Mouse (Mus musculus): Measurements from ENCODE around the gene Rbl1. TPM values are rescaled to one million over a fixed set of nuclear protein-coding genes. Genes with fewer than 3 reads are reported as not detected.
A peak's percentile ranks its signal among the peaks of the same experiment; 100 is the strongest.
"Not testable (repeated sequence)": the region's sequence is repeated elsewhere in the genome, so short reads cannot be mapped to it uniquely, and the experiment has no call there.

Gene Rbl1
- polyA plus RNA-seq (2016; fragmentation: Nextera tagmentation; extraction: Ambion mirVana): 27.7 and 28.0 TPM in 2 replicates

DNA sequence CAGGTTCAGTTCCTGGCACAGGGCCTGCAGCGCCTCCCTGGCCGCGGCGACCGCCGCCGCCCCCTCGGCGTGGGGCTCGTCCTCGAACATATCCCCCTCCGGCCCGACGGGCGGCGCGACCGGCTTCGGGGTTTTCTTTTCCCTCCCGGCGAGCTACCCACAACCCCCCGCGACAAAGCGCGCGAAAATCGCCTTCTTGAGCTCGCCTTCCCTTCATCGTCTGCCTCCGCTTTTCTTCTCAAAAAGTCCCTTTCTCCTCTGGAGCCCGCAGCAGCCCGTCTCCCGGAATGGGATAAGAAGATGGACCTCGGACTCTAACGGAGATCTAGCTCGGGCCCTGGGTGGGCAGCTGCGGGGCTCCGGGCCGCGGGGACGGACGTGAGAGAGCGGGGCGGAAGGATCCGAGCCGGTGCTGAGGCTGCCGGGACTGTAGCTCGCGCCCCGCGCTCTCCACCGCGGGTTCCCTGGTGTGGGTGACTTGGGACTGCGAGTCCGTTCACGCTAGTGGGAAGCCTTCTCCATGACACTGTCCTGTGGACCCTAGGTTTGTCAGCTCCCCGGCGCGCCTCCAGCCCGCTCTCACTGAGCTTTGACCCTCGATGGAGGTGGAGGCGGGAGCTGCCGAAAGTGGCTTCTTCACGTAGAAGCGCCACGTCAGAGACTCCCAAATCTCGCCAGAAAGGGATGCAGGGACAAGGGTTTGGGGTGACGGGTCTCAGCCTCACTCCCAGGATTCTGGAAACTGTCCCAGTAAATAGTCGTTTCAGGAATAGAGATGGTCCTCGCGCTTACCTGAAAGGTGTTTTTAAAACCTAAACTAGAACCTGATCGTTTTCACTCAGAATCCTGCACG, at the start of gene Rbl1:
TSS of gene Rbl1 (minus strand) at position 169 of the 853 bp plus-strand sequence.
- 2% methylated on average over 73 of the region's 73 CpGs for WGBS
- H3K4me3 ChIP-seq (replicated peaks): peak within 1 kb of the TSS; percentile 68
- ATAC-seq (ENCODE audit: insufficient number of reproducible peaks, insufficient read depth, low FRiP score, low TSS enrichment, low read depth): peak; percentile 76
- H3K9me3 ChIP-seq: peaks cover 7% of the 10 kb centered on the region; the same call in 1 of the 2 replicates
- H3K27ac ChIP-seq: peak within 1 kb of the TSS; percentile 99
- peak within 1 kb of the TSS; percentile 92 for H3K9ac ChIP-seq (replicated peaks)
- H3K27me3 ChIP-seq: no peaks in the 10 kb centered on the region
- peaks cover 8% of the 10 kb centered on the region for H3K36me3 ChIP-seq
- H3K4me1 ChIP-seq (replicated peaks): no peaks in the 10 kb centered on the region
- peak within 1 kb of the TSS; percentile 62 for H3K4me2 ChIP-seq

DNA sequence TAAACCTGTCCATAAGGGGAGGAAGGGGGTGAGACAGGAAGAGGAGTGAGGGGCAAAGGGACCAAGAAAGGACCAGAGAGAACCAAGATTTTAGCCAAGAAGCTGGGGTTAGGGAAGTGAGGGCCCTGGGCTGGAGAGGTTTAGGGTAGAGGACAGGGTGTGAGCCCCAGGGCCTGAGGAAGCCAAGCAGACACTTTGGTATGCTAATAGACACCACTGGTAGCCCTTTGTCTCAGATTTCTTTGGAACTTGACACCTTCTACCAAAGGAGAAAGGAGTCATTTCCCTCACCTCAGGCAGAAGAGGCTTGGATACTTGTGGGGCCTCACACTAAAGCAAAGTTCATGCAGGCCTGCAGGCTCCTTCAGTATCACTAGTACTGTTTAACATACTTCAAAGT, 43.8 kb upstream of the Rbl1 start:
- Histone ChIP-seq H3K4me2 (no peak overlapping the region), H3K4me1 (replicated peaks) (0 out of 2 replicates have a peak, but pooled peaks cover 3% of the 10 kb centered on the region), H3K9me3 (no peaks in the 10 kb centered on the region), H3K9ac (replicated peaks) (no peak overlapping the region), H3K4me3 (replicated peaks) (no peak overlapping the region), H3K36me3 (no peaks in the 10 kb centered on the region), H3K27me3 (no peaks in the 10 kb centered on the region), H3K27ac (no peak overlapping the region)
- ATAC-seq (ENCODE audit: insufficient number of reproducible peaks, insufficient read depth, low FRiP score, low TSS enrichment, low read depth): no peak

GRCm38 (mm10) chr2:157245603-157246002, 41.3 kb upstream of the Rbl1 start:
- 78% methylated on average over 2 of the region's 2 CpGs for WGBS
- Histone ChIP-seq H3K4me1 (replicated peaks) (0 out of 2 replicates have a peak, but pooled peaks cover 3% of the 10 kb centered on the region), H3K9me3 (no peaks in the 10 kb centered on the region), H3K9ac (replicated peaks) (no peak overlapping the region), H3K27me3 (no peaks in the 10 kb centered on the region), H3K27ac (no peak overlapping the region), H3K4me3 (replicated peaks) (no peak overlapping the region), H3K36me3 (no peaks in the 10 kb centered on the region), H3K4me2 (no peak overlapping the region)
- no peak for ATAC-seq (ENCODE audit: insufficient number of reproducible peaks, insufficient read depth, low FRiP score, low TSS enrichment, low read depth)

DNA sequence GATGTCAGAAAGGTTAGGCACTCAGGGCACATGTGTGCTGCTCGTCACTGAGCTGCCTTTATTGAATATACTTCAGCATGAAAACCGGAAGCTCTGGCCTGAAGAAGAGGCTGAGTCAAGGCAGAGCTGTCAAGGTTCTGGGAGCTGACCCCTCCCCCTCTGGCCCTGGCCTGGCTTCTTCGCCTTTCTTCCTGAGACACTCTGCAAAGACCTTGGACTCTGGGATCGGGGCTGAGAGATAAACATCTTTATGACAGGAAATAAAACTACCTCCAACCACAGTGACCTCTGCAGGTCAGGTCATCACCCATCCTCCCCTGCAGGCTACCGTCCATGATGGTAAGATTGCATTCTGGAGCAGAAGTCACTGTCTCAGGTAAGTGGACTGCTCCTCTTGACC, 40.7 kb upstream of the Rbl1 start:
- H3K36me3 ChIP-seq: no peaks in the 10 kb centered on the region
- 0 out of 2 replicates have a peak, but pooled peaks cover 3% of the 10 kb centered on the region for H3K4me1 ChIP-seq (replicated peaks)
- no peak overlapping the region for H3K9ac ChIP-seq (replicated peaks)
- H3K9me3 ChIP-seq: no peaks in the 10 kb centered on the region
- no peak overlapping the region for H3K4me3 ChIP-seq (replicated peaks)
- no peak for ATAC-seq (ENCODE audit: insufficient number of reproducible peaks, insufficient read depth, low FRiP score, low TSS enrichment, low read depth)
- no peak overlapping the region for H3K4me2 ChIP-seq
- 26% methylated on average over 5 of the region's 5 CpGs for WGBS
- no peak overlapping the region for H3K27ac ChIP-seq
- H3K27me3 ChIP-seq: no peaks in the 10 kb centered on the region

DNA sequence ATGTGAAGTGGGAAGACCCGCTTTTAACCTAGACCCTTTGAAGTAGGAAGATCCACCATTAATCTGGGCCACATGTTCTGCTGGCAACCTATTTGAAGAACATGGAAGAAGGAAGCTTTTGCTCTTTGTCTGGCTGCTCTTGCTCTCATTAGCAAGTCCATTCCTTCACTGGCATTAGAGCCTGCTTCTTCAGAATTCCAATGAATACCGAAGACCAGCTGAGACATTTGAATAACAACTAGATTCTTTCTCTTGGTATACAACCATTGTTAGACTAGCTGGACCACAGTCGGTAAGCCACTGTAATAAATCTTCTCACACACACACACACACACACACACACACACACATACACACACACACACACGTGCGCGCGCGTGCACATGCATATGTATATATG, 31.6 kb upstream of the Rbl1 start:
- 92% methylated on average over 8 of the region's 8 CpGs for WGBS
- no peak for ATAC-seq (ENCODE audit: insufficient number of reproducible peaks, insufficient read depth, low FRiP score, low TSS enrichment, low read depth)

GRCm38 (mm10) chr2:157221916-157222315, 17.6 kb upstream of the Rbl1 start:
- not testable (repeated sequence) for H3K9ac ChIP-seq (replicated peaks); ATAC-seq (ENCODE audit: insufficient number of reproducible peaks, insufficient read depth, low FRiP score, low TSS enrichment, low read depth); H3K9me3 ChIP-seq; H3K4me2 ChIP-seq; H3K4me1 ChIP-seq (replicated peaks); H3K27me3 ChIP-seq; H3K36me3 ChIP-seq; H3K27ac ChIP-seq; H3K4me3 ChIP-seq (replicated peaks)
- 82% methylated on average over 3 of the region's 3 CpGs for WGBS

More for the DNA sequence above, 31.6 kb upstream of the Rbl1 start:
- H3K4me1 ChIP-seq (replicated peaks): no peaks in the 10 kb centered on the region
- no peaks in the 10 kb centered on the region for H3K27me3 ChIP-seq
- no peak overlapping the region for H3K4me2 ChIP-seq
- no peaks in the 10 kb centered on the region for H3K36me3 ChIP-seq
- no peak overlapping the region for H3K4me3 ChIP-seq (replicated peaks)
- no peak overlapping the region for H3K9ac ChIP-seq (replicated peaks)
- H3K27ac ChIP-seq: no peak overlapping the region
- H3K9me3 ChIP-seq: no peaks in the 10 kb centered on the region

DNA sequence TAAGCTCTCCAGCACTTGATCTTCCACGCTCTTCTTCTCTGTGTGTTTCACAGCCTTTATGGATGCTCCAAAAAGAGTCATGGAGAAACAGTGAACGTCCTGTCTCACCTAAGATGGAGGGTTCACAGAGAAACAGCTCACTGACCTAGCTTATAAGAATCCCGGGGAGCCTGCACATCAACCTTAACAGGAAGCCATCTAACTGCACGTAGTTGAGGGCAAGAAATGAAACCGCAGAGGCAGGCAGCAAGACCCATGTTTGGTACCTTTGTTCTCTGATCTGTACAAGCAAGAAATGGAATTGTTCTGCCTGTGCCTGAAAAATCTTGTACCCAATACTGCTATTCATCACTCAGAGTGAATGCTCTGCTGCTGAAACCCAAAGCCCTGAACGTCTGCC, 15.8 kb upstream of the Rbl1 start:
- H3K4me2 ChIP-seq: no peak overlapping the region
- H3K27me3 ChIP-seq: no peaks in the 10 kb centered on the region
- H3K9ac ChIP-seq (replicated peaks): no peak overlapping the region
- no peak for ATAC-seq (ENCODE audit: insufficient number of reproducible peaks, insufficient read depth, low FRiP score, low TSS enrichment, low read depth)
- no peak overlapping the region for H3K27ac ChIP-seq
- no peak overlapping the region for H3K4me3 ChIP-seq (replicated peaks)
- 82% methylated on average over 6 of the region's 6 CpGs for WGBS
- no peaks in the 10 kb centered on the region for H3K9me3 ChIP-seq
- no peaks in the 10 kb centered on the region for H3K36me3 ChIP-seq
- H3K4me1 ChIP-seq (replicated peaks): no peaks in the 10 kb centered on the region

GRCm38 (mm10) chr2:157211731-157212130, 7.4 kb upstream of the Rbl1 start:
- Histone ChIP-seq H3K9me3 (peaks cover 7% of the 10 kb centered on the region; the same call in 1 of the 2 replicates), H3K36me3 (no peaks in the 10 kb centered on the region), H3K4me2 (no peak overlapping the region), H3K4me1 (replicated peaks) (no peaks in the 10 kb centered on the region), H3K27me3 (no peaks in the 10 kb centered on the region), H3K27ac (no peak overlapping the region), H3K4me3 (replicated peaks) (no peak overlapping the region), H3K9ac (replicated peaks) (no peak overlapping the region)
- ATAC-seq (ENCODE audit: insufficient number of reproducible peaks, insufficient read depth, low FRiP score, low TSS enrichment, low read depth): no peak
- 95% methylated on average over 7 of the region's 7 CpGs for WGBS

GRCm38 (mm10) chr2:157203459-157204365, 622 bp downstream of the Rbl1 start:
- peak overlapping the region; percentile 68 for H3K4me3 ChIP-seq (replicated peaks)
- peak; percentile 89 for ATAC-seq (ENCODE audit: insufficient number of reproducible peaks, insufficient read depth, low FRiP score, low TSS enrichment, low read depth)
- peak overlapping the region; percentile 92 for H3K9ac ChIP-seq (replicated peaks)
- 2% methylated on average over 48 of the region's 49 CpGs for WGBS
- peak overlapping the region; percentile 62 for H3K4me2 ChIP-seq
- H3K4me1 ChIP-seq (replicated peaks): no peaks in the 10 kb centered on the region
- H3K9me3 ChIP-seq: peaks cover 7% of the 10 kb centered on the region; the same call in 1 of the 2 replicates
- no peaks in the 10 kb centered on the region for H3K27me3 ChIP-seq
- peak overlapping the region; percentile 99 for H3K27ac ChIP-seq
- peaks cover 16% of the 10 kb centered on the region for H3K36me3 ChIP-seq

DNA sequence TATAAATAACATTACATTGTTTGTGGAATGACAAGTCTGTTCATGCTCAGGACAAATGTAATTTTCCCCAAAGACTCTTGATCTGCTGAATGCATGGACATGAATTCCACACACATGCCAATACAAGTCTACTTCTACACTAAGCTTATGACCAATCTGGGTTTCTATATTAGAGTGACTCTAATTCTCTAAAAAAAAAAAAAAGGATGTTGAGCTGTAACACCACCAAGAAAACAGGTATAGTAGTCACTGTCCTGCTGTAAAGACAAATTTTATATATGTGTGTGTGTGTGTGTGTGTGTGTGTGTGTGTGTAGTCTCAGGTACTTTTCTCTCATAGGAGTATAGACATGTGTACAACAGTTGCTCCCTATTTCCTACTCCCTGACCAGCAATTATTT, 1.3 kb downstream of the Rbl1 start:
- H3K9ac ChIP-seq (replicated peaks): no peak overlapping the region
- H3K4me2 ChIP-seq: peak overlapping the region; percentile 62
- ATAC-seq (ENCODE audit: insufficient number of reproducible peaks, insufficient read depth, low FRiP score, low TSS enrichment, low read depth): no peak
- H3K27ac ChIP-seq: no peak overlapping the region
- H3K4me3 ChIP-seq (replicated peaks): no peak overlapping the region
- H3K9me3 ChIP-seq: peaks cover 7% of the 10 kb centered on the region; the same call in 1 of the 2 replicates
- no peaks in the 10 kb centered on the region for H3K27me3 ChIP-seq
- no peaks in the 10 kb centered on the region for H3K4me1 ChIP-seq (replicated peaks)
- H3K36me3 ChIP-seq: peaks cover 20% of the 10 kb centered on the region

DNA sequence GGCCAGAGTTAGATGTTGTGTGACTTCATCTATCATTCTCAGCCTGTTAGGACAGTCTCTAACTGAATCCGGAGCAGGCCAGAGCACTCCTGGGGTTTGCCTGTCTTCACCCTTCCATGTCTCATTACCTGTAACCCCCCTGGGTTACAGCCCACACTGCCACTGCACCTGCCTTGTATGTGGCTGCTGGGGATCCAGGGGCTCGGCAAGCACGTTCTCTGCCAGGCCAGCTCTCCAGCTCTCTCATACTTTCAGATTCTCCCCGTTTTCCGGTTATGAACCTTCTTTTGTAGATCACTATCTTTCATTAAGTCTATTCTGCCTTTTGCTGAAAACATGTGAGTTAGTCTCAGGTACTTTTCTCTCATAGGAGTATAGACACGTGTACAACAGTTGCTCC, 2.0 kb downstream of the Rbl1 start:
- no peak for ATAC-seq (ENCODE audit: insufficient number of reproducible peaks, insufficient read depth, low FRiP score, low TSS enrichment, low read depth)
- Histone ChIP-seq H3K9me3 (peaks cover 2% of the 10 kb centered on the region; the same call in 1 of the 2 replicates), H3K27me3 (no peaks in the 10 kb centered on the region), H3K9ac (replicated peaks) (0 out of 2 replicates have a peak overlapping the region, but pooled peaks have one; percentile 40), H3K36me3 (peaks cover 27% of the 10 kb centered on the region), H3K4me2 (no peak overlapping the region), H3K4me3 (replicated peaks) (no peak overlapping the region), H3K4me1 (replicated peaks) (no peaks in the 10 kb centered on the region), H3K27ac (no peak overlapping the region)
- WGBS: 82% methylated on average over 6 of the region's 6 CpGs
